Mouse (Mus musculus) bone marrow, adult 2 months (tissue): ENCODE data around the gene Uggt1.

ENCODE experiments used
- CTCF ChIP-seq: fragments of 200-500 bp; IDR thresholded peaks from 2 replicates; pipeline ENCODE4 v1.5.1; 2011; ENCODE audit warnings: low read length, control low read depth; ENCODE audit not compliant: control insufficient read depth, insufficient read depth
- POLR2A ChIP-seq: fragments of 200-500 bp; IDR thresholded peaks from 2 replicates; pipeline ENCODE4 v1.6.1; 2011; ENCODE audit warnings: low read depth, mild to moderate bottlenecking, control low read depth, low read length, borderline replicate concordance; ENCODE audit not compliant: control insufficient read depth

- TF ChIP-seq CTCF (no peak), POLR2A (no peak)
These were observed 138.4 kb downstream of the Uggt1 start for GRCm38 (mm10) chr1:36105917-36106706.
